Mouse (Mus musculus): ENCODE measurements around the gene Gm266. TPM values are rescaled to one million over a fixed set of nuclear protein-coding genes. Genes with fewer than 3 reads are reported as not detected.

Gene Gm266
- polyA plus RNA-seq (2012; ENCODE audit: insufficient read depth, insufficient read length, missing spikeins): not detected in 2 replicates

- TF ChIP-seq POLR2A (IDR thresholded peaks at IDR 0.05; ENCODE audit: borderline replicate concordance, low read depth, low read length): no peak
- TF ChIP-seq CTCF (IDR thresholded peaks at IDR 0.05; ENCODE audit: low read depth, low read length): no peak
- no peaks in the 10 kb centered on the region for H3K4me1 ChIP-seq (ENCODE audit: control insufficient read depth, insufficient read depth, low read length)
- H3K27ac ChIP-seq (ENCODE audit: insufficient read depth, low read depth, low read length): no peak within 1 kb of the TSS
- H3K4me3 ChIP-seq (ENCODE audit: insufficient read depth, low read length): peak within 1 kb of the TSS; percentile 23
Observed at GRCm38 (mm10) chr12:111485652-111486306, at the start of gene Gm266. Gene Gm266, minus strand, starts transcription at chr12:111485823.

GRCm38 (mm10) chr12:111535281-111535680 is 49.7 kb upstream of the Gm266 start:
- Histone ChIP-seq H3K27ac (ENCODE audit: insufficient read depth, low read depth, low read length) (no peak overlapping the region), H3K4me3 (ENCODE audit: insufficient read depth, low read length) (no peak overlapping the region), H3K4me1 (ENCODE audit: control insufficient read depth, insufficient read depth, low read length) (peaks cover 29% of the 10 kb centered on the region)
- no peak for TF ChIP-seq POLR2A (IDR thresholded peaks at IDR 0.05; ENCODE audit: borderline replicate concordance, low read depth, low read length)
- TF ChIP-seq CTCF (IDR thresholded peaks at IDR 0.05; ENCODE audit: low read depth, low read length): no peak

GRCm38 (mm10) chr12:111533096-111533794 is 47.6 kb upstream of the Gm266 start:
- peaks cover 20% of the 10 kb centered on the region for H3K4me1 ChIP-seq (ENCODE audit: control insufficient read depth, insufficient read depth, low read length)
- TF ChIP-seq CTCF (IDR thresholded peaks at IDR 0.05; ENCODE audit: low read depth, low read length) (no peak), POLR2A (IDR thresholded peaks at IDR 0.05; ENCODE audit: borderline replicate concordance, low read depth, low read length) (no peak)

GRCm38 (mm10) chr12:111529192-111529591 is 43.6 kb upstream of the Gm266 start:
- peaks cover 11% of the 10 kb centered on the region for H3K4me1 ChIP-seq (ENCODE audit: control insufficient read depth, insufficient read depth, low read length)
- H3K27ac ChIP-seq (ENCODE audit: insufficient read depth, low read depth, low read length): no peak overlapping the region
- TF ChIP-seq CTCF (IDR thresholded peaks at IDR 0.05; ENCODE audit: low read depth, low read length) (no peak), POLR2A (IDR thresholded peaks at IDR 0.05; ENCODE audit: borderline replicate concordance, low read depth, low read length) (no peak)
- no peak overlapping the region for H3K4me3 ChIP-seq (ENCODE audit: insufficient read depth, low read length)

More at GRCm38 (mm10) chr12:111533096-111533794, 47.6 kb upstream of the Gm266 start:
- no peak overlapping the region for H3K4me3 ChIP-seq (ENCODE audit: insufficient read depth, low read length)
- no peak overlapping the region for H3K27ac ChIP-seq (ENCODE audit: insufficient read depth, low read depth, low read length)

- Histone ChIP-seq H3K4me1 (ENCODE audit: control insufficient read depth, insufficient read depth, low read length) (peaks cover 11% of the 10 kb centered on the region), H3K27ac (ENCODE audit: insufficient read depth, low read depth, low read length) (no peak overlapping the region), H3K4me3 (ENCODE audit: insufficient read depth, low read length) (no peak overlapping the region)
- TF ChIP-seq POLR2A (IDR thresholded peaks at IDR 0.05; ENCODE audit: borderline replicate concordance, low read depth, low read length) (no peak), CTCF (IDR thresholded peaks at IDR 0.05; ENCODE audit: low read depth, low read length) (no peak)
Observed at GRCm38 (mm10) chr12:111527643-111528281, 42.1 kb upstream of the Gm266 start.

- TF ChIP-seq CTCF (IDR thresholded peaks at IDR 0.05; ENCODE audit: low read depth, low read length) (no peak), POLR2A (IDR thresholded peaks at IDR 0.05; ENCODE audit: borderline replicate concordance, low read depth, low read length) (no peak)
- Histone ChIP-seq H3K4me1 (ENCODE audit: control insufficient read depth, insufficient read depth, low read length) (peaks cover 11% of the 10 kb centered on the region), H3K27ac (ENCODE audit: insufficient read depth, low read depth, low read length) (no peak overlapping the region), H3K4me3 (ENCODE audit: insufficient read depth, low read length) (no peak overlapping the region)
Observed at GRCm38 (mm10) chr12:111524883-111525282, 39.3 kb upstream of the Gm266 start.

GRCm38 (mm10) chr12:111524469-111524868 is 38.8 kb upstream of the Gm266 start:
- H3K27ac ChIP-seq (ENCODE audit: insufficient read depth, low read depth, low read length): no peak overlapping the region
- no peak overlapping the region for H3K4me3 ChIP-seq (ENCODE audit: insufficient read depth, low read length)
- H3K4me1 ChIP-seq (ENCODE audit: control insufficient read depth, insufficient read depth, low read length): peaks cover 11% of the 10 kb centered on the region
- no peak for TF ChIP-seq POLR2A (IDR thresholded peaks at IDR 0.05; ENCODE audit: borderline replicate concordance, low read depth, low read length)
- no peak for TF ChIP-seq CTCF (IDR thresholded peaks at IDR 0.05; ENCODE audit: low read depth, low read length)

GRCm38 (mm10) chr12:111520994-111521393 is 35.4 kb upstream of the Gm266 start:
- TF ChIP-seq CTCF (IDR thresholded peaks at IDR 0.05; ENCODE audit: low read depth, low read length) (no peak), POLR2A (IDR thresholded peaks at IDR 0.05; ENCODE audit: borderline replicate concordance, low read depth, low read length) (no peak)
- Histone ChIP-seq H3K4me1 (ENCODE audit: control insufficient read depth, insufficient read depth, low read length) (peaks cover 11% of the 10 kb centered on the region), H3K27ac (ENCODE audit: insufficient read depth, low read depth, low read length) (no peak overlapping the region), H3K4me3 (ENCODE audit: insufficient read depth, low read length) (no peak overlapping the region)

GRCm38 (mm10) chr12:111519821-111520220 is 34.2 kb upstream of the Gm266 start:
- Histone ChIP-seq H3K27ac (ENCODE audit: insufficient read depth, low read depth, low read length) (no peak overlapping the region), H3K4me3 (ENCODE audit: insufficient read depth, low read length) (no peak overlapping the region), H3K4me1 (ENCODE audit: control insufficient read depth, insufficient read depth, low read length) (peaks cover 7% of the 10 kb centered on the region)
- TF ChIP-seq POLR2A (IDR thresholded peaks at IDR 0.05; ENCODE audit: borderline replicate concordance, low read depth, low read length) (no peak), CTCF (IDR thresholded peaks at IDR 0.05; ENCODE audit: low read depth, low read length) (no peak)

GRCm38 (mm10) chr12:111518391-111518790 is 32.8 kb upstream of the Gm266 start:
- no peak overlapping the region for H3K27ac ChIP-seq (ENCODE audit: insufficient read depth, low read depth, low read length)
- H3K4me3 ChIP-seq (ENCODE audit: insufficient read depth, low read length): no peak overlapping the region
- H3K4me1 ChIP-seq (ENCODE audit: control insufficient read depth, insufficient read depth, low read length): no peaks in the 10 kb centered on the region
- TF ChIP-seq POLR2A (IDR thresholded peaks at IDR 0.05; ENCODE audit: borderline replicate concordance, low read depth, low read length): no peak
- no peak for TF ChIP-seq CTCF (IDR thresholded peaks at IDR 0.05; ENCODE audit: low read depth, low read length)

Data from bone marrow macrophage, adult 2 months (primary cell).